Mouse (Mus musculus): Measurements from ENCODE around the gene Defb26.

The Defb26 gene

GRCm38 (mm10) chr2:152464570-152465150 is 46.8 kb downstream of the Defb26 start, which contains the start of gene Defb23:
Gene Defb23, minus strand, starts transcription at chr2:152464620.
- DNase-seq (ENCODE audit: low read depth) = no peak

GRCm38 (mm10) chr2:152459241-152459640 is 52.3 kb downstream of the Defb26 start:
- no peak for DNase-seq (ENCODE audit: low read depth)

All from c-Kit-positive CD71-positive TER-119-negative erythroid progenitor cells, embryonic 14.5 days (primary cell).